Mouse (Mus musculus) lung, embryonic 14.5 days (tissue): ENCODE results near the gene R3hdm4. TPM values are rescaled to one million over a fixed set of nuclear protein-coding genes. Genes with fewer than 3 reads are reported as not detected.

Experiments
- ATAC-seq: fragments of 200-750 bp; cut with Nextera tagmentation; 2 replicates; pipeline ENCODE4 v1.8.0; 2017; ENCODE audit warnings: mild to moderate bottlenecking, moderate TSS enrichment, moderate library complexity; ENCODE audit not compliant: insufficient read depth
- DNase-seq: peaks from one replicate; pipeline ENCODE4 v3.0.0-alpha.2; 2015
- H3K27ac ChIP-seq: fragments of 300-500 bp; sonication (generic); 2 replicates; pipeline ENCODE4 v1.5.1; 2014; ENCODE audit warnings: low read depth, mild to moderate bottlenecking, moderate library complexity
- H3K27me3 ChIP-seq: fragments of 300-500 bp; sonication (generic); 2 replicates; pipeline ENCODE4 v1.6.1; 2014; ENCODE audit warnings: low read length, control low read depth; ENCODE audit not compliant: insufficient read depth
- H3K36me3 ChIP-seq: fragments of 300-500 bp; sonication (generic); 2 replicates; pipeline ENCODE4 v1.6.1; 2014; ENCODE audit warnings: control low read depth; ENCODE audit not compliant: insufficient read depth
- H3K4me1 ChIP-seq: fragments of 300-500 bp; sonication (generic); 2 replicates; pipeline ENCODE4 v1.6.1; 2014; ENCODE audit warnings: antibody characterized with exemption, control low read depth; ENCODE audit not compliant: insufficient read depth
- H3K4me2 ChIP-seq: fragments of 300-500 bp; sonication (generic); 2 replicates; pipeline ENCODE4 v1.6.1; 2014; ENCODE audit warnings: mild to moderate bottlenecking
- H3K4me3 ChIP-seq: fragments of 300-500 bp; sonication (generic); 2 replicates; pipeline ENCODE4 v1.5.1; 2014; ENCODE audit warnings: low read depth, low read length
- H3K9ac ChIP-seq: fragments of 300-500 bp; sonication (generic); 2 replicates; pipeline ENCODE4 v1.6.1; 2014
- H3K9me3 ChIP-seq: fragments of 300-500 bp; sonication (generic); 2 replicates; pipeline ENCODE4 v1.6.1; 2016; ENCODE audit warnings: low read depth, low read length, control low read depth
- CTCF ChIP-seq: IDR thresholded peaks from 2 replicates; pipeline ENCODE4 v1.5.1; 2016; ENCODE audit warnings: antibody characterized with exemption, low read depth
- WGBS: fragments of 180-500 bp; shearing (Covaris S2); extraction: QIAGEN DNeasy Blood & Tissue Kit; methylation state at CpG from one replicate; pipeline ENCODE4 v1.1.7; 2014; 5-methylcytosine and 5-hydroxymethylcytosine counted together
- polyA plus RNA-seq: library from polyadenylated mRNA; unstranded; fragments of >200 nt; fragmentation: Nextera tagmentation; extraction: Ambion mirVana; gene quantifications from 2 replicates; pipeline ENCODE4 v1.2.1, GENCODE M21; 2014

Gene R3hdm4
- polyA plus RNA-seq, 1 experiment from 2014 or later: 132 TPM

DNA sequence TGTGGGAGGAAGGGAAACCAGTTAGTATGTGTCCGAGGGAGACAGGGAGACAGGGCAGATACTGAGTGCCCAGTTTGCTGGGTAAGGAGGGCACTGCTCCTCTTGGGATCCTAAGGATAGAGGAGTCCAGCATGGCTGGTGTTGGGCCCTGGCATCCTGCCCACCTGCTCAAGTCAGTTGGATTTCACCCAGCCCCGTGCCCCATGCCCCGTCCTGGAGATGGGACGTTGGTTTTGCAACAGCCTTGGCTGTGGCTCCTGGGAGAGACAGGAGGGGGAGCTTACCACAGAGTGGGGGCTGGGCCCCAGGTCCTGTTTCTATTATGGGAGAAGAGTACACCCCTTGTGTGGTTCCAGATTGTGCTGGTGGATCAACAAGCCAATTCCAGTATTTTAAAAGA lies 36.6 kb downstream of the R3hdm4 start:
- Histone ChIP-seq H3K9me3 (no peaks in the 10 kb centered on the region), H3K9ac (no peak overlapping the region), H3K36me3 (no peaks in the 10 kb centered on the region), H3K4me1 (peaks cover 8% of the 10 kb centered on the region; the same call in 1 of the 2 replicates), H3K4me2 (no peak overlapping the region), H3K27me3 (0 out of 2 replicates have a peak, but pooled peaks cover 7% of the 10 kb centered on the region), H3K27ac (no peak overlapping the region), H3K4me3 (no peak overlapping the region)
- no peak for TF ChIP-seq CTCF
- no peak for DNase-seq
- WGBS: 53% methylated on average over 4 of the region's 4 CpGs
- no peak for ATAC-seq

DNA sequence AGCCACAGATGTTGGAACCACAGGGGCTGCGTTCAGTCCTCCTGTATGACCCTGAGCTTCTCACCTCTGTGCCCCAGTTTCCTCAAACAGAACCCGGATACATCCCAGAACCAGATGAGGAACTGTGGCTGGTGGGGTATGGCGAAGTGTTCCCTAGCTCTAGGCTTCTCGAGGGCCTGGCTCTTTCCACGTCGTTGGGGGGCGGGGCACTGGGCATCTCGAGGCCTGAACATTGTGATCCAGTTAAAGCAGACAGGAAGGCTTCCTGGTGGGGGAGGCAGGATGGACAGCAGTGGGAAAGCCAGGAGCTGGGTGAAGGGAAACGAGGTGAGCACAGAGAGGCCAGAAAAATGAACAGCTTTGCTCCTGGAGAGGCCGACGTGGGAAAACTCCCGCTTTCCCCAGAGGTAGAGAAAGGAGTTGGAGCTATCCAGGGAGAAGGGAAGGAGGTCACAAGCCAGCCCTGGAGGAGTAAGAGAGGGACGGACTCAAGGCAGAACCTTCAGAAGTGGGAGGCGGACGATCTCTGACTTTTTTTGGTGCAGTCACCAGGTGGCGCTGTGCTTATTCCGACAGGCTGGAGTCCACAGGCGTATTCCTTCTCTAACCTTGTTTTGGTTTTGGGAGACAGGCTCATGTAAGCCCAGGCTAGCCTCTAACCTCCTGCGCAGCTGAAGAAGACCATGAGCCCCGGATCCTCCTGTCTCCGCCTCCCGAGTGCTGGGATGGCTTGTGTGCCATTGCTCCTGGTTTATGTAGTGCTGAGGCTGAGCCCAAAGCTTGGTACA lies 37.5 kb downstream of the R3hdm4 start:
- Histone ChIP-seq H3K9me3 (no peaks in the 10 kb centered on the region), H3K4me2 (no peak overlapping the region), H3K27me3 (0 out of 2 replicates have a peak, but pooled peaks cover 7% of the 10 kb centered on the region), H3K4me1 (peaks cover 8% of the 10 kb centered on the region; the same call in 1 of the 2 replicates), H3K4me3 (no peak overlapping the region), H3K9ac (no peak overlapping the region), H3K27ac (no peak overlapping the region), H3K36me3 (no peaks in the 10 kb centered on the region)
- TF ChIP-seq CTCF: peak; percentile 83
- 17% methylated on average over 22 of the region's 22 CpGs for WGBS
- peak; percentile 93 for DNase-seq
- ATAC-seq: peak; percentile 39; the same call in 1 of the 2 replicates

DNA sequence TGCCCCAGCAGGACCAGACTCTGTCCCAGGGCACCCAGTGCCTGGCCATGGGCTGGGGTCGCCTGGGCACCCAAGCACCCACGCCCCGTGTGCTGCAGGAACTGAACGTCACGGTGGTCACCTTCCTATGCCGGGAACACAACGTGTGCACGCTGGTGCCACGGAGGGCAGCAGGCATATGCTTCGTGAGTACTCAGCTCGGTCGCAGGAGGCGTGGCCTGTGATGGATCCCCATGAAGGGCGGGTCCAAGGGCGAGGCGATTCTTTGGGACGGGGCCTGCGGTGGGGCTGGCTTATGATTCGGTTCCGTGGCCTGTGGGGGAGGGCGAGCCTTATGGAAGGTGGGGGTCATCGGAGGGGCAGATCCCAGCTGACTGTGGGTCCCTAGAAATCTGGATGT lies 39.0 kb downstream of the R3hdm4 start:
- WGBS: 7% methylated on average over 22 of the region's 22 CpGs
- no peak overlapping the region for H3K27ac ChIP-seq
- H3K4me1 ChIP-seq: peaks cover 8% of the 10 kb centered on the region; the same call in 1 of the 2 replicates
- 0 out of 2 replicates have a peak, but pooled peaks cover 7% of the 10 kb centered on the region for H3K27me3 ChIP-seq
- H3K4me2 ChIP-seq: peak overlapping the region; percentile 57
- DNase-seq: peak; percentile 51
- H3K9ac ChIP-seq: peak overlapping the region; percentile 42
- H3K9me3 ChIP-seq: no peaks in the 10 kb centered on the region
- H3K4me3 ChIP-seq: no peak overlapping the region; the same call in 1 of the 2 replicates
- TF ChIP-seq CTCF: no peak
- 0 out of 2 replicates have a peak, but pooled peaks have one; percentile 8 for ATAC-seq
- no peaks in the 10 kb centered on the region for H3K36me3 ChIP-seq

DNA sequence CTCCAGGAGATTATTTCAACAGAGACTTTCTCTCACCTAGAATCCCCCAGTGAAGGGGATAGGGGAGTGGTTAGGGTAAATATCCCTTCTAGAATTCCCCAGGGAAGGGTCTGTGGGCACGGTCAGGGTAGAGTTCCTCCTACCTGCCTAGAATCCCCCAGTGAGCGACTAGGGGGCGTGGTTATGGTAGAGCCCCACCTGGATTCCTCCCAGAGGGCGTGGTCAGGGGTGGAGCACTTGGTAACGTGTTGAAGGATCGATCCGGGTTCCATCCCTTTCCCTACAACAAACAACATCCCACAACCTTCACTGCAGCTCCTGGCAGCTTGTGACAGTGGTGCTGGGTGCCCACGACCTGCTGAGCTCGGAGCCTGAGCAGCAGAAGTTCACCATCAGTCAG lies 40.3 kb downstream of the R3hdm4 start:
- DNase-seq (peak; percentile 40), ATAC-seq (no peak)
- Histone ChIP-seq H3K27ac (no peak overlapping the region), H3K36me3 (no peaks in the 10 kb centered on the region), H3K4me1 (peaks cover 8% of the 10 kb centered on the region; the same call in 1 of the 2 replicates), H3K4me2 (peak overlapping the region; percentile 19; the same call in 1 of the 2 replicates), H3K9me3 (no peaks in the 10 kb centered on the region), H3K4me3 (0 out of 2 replicates have a peak overlapping the region, but pooled peaks have one; percentile 2), H3K9ac (no peak overlapping the region), H3K27me3 (0 out of 2 replicates have a peak, but pooled peaks cover 7% of the 10 kb centered on the region)
- 18% methylated on average over 9 of the region's 9 CpGs for WGBS
- TF ChIP-seq CTCF: no peak

DNA sequence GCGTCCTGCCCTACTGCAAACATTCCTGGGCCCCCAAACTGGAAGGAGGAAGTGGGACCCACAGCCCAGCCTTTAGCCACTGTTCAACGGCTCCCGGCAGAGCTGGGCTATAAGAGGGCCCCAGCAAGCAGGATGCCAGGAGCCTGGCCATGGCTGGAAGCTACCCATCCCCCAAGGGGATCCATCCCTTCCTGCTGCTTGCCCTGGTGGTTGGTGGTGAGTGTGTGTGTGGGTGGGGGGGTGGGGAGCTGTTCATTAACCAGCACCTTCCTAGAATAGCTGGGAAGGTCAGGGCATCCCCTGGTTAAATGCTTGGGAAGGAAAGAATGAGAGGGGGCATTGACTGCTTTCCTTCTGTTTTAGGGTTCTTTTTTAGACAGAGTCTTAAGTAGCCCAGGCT lies 41.5 kb downstream of the R3hdm4 start:
- Histone ChIP-seq H3K4me3 (no peak overlapping the region), H3K27ac (no peak overlapping the region), H3K9ac (no peak overlapping the region), H3K4me1 (peaks cover 8% of the 10 kb centered on the region; the same call in 1 of the 2 replicates), H3K4me2 (no peak overlapping the region), H3K36me3 (no peaks in the 10 kb centered on the region), H3K27me3 (0 out of 2 replicates have a peak, but pooled peaks cover 7% of the 10 kb centered on the region), H3K9me3 (no peaks in the 10 kb centered on the region)
- no peak for DNase-seq
- no peak for TF ChIP-seq CTCF
- WGBS: 19% methylated on average over 3 of the region's 3 CpGs
- no peak for ATAC-seq

DNA sequence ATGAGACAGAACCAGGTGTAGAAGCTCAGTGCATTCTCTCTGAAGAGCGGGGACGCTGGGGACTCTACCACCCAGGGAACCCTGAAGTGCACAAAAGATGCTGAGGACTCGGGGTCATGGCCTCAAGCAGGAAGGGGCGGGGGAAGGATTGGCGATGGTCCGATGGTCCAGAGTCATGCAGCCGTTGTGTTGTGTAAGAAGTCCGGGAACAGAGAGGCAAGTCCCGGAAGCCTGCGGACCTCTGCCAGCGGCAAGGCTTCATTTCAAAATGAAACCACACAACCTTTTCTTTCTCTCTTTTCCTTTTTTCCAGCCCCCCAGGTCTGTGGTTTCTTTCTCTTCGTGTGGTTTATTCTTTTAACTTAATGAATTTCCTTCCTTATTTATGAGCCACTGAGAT lies 43.3 kb downstream of the R3hdm4 start:
- DNase-seq: no peak
- no peak overlapping the region for H3K4me3 ChIP-seq
- no peaks in the 10 kb centered on the region for H3K36me3 ChIP-seq
- no peak overlapping the region for H3K4me2 ChIP-seq
- ATAC-seq: no peak
- 48% methylated on average over 12 of the region's 12 CpGs for WGBS
- no peak for TF ChIP-seq CTCF
- no peaks in the 10 kb centered on the region for H3K9me3 ChIP-seq
- H3K27ac ChIP-seq: no peak overlapping the region
- peaks cover 8% of the 10 kb centered on the region for H3K4me1 ChIP-seq
- H3K9ac ChIP-seq: no peak overlapping the region
- H3K27me3 ChIP-seq: 0 out of 2 replicates have a peak, but pooled peaks cover under 1% of the 10 kb centered on the region

DNA sequence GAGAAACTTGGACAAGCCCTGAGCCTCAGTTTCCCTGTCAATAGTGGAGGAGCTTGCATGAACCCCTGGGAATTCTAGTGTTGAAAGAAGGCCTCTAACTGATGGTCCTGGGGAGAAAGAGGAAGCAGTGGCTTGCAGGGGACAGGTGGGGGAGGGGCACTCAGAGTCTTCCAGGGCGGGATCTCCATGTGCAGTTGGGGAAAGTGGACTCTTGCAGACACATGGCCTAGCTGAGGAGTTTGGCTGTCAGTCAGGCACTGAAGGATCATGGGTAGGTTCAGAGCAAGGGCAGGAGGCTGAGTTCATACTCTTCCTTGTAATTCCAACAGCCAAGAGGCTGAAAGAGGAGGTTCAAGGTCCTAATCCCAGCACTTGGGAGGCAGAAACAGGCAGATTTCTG lies 43.8 kb downstream of the R3hdm4 start:
- no peak overlapping the region for H3K4me3 ChIP-seq
- H3K4me2 ChIP-seq: no peak overlapping the region
- ATAC-seq (no peak), DNase-seq (no peak)
- TF ChIP-seq CTCF: no peak
- H3K27ac ChIP-seq: no peak overlapping the region
- H3K27me3 ChIP-seq: no peaks in the 10 kb centered on the region
- no peak overlapping the region for H3K9ac ChIP-seq
- no peaks in the 10 kb centered on the region for H3K36me3 ChIP-seq
- H3K4me1 ChIP-seq: peaks cover 4% of the 10 kb centered on the region
- no peaks in the 10 kb centered on the region for H3K9me3 ChIP-seq
- WGBS: 23% methylated on average over 1 of the region's 1 CpGs
